Mouse (Mus musculus) ovary, adult 2 months (tissue): ENCODE results near the gene Gpr85. TPM values are rescaled to one million over a fixed set of nuclear protein-coding genes. Genes with fewer than 3 reads are reported as not detected.

Source experiments
- polyA plus RNA-seq: library from polyadenylated mRNA; depleted of rRNA; stranded (reverse); fragments of >200 nt; gene quantifications from 2 replicates; pipeline ENCODE4 v1.2.3, GENCODE M21; 2012; rRNA removed

Gpr85 gene
- polyA plus RNA-seq, result 0.33 and 0.34 TPM in 2 replicates

DNA sequence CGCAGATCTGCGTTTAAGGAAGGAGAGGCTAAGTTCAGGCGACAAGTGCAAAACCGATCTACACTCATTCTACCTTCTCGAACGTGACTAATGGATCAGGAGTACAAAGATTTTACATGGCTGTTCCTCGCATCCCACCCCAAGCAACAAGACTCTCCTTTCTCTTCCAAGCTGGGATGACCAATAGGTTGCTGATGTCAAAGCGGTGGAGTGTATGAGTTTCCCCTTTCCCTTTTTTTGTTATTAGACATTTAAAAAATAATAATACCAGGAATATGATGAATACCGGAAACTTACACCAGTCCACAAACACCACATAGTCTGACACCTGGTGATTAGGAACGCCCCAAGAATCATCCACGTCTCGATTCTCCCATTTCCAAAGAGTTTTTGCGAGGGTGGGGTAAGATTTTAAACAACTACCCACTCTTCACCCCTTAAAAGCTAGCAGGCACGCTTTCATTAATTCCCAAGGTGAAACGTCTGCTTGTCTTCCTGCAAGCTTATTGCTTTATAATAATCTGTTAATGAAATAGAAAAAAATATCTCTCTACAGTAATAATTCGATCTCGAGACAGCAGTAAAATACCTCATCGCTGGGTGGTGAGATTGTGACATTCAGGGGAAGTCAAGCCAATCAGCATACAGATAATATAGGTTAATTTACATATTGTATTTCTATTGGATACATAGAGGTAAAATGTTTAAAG is at the start of gene Gpr85:
Gpr85 (minus strand) TSS at position 598 of the 710 bp plus-strand sequence.

DNA sequence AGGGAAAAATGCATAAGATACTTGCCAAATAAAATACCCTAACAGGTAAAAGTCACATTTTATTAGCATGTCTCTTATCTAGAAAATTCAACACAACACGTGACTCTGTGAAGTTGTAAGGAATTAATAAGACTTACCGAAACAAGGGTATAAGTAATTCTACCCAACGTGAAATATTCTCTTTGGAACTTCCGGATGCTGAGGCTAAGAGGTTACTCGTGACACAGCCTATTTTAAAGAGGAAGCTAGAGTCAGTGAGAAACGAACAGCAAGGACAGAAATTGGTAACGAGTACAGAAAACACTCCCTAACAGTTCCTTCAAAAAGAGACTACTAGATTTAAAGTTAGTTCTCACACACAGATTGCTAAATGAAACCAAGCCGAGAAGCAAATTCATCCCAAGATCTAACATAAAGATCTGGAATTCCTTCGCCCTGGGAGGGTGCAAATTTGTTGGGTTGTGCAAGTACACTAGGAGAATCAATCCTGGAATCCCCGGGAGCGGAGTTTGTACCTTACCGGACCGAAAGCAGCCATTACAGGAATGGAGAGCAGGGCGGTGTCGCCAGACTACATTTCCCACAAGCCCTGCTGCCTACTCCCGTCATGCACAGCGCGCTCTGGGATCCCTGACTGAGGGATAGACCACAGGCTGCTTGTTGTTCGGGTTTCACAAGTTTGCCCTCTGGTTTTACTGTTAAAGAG is 31.3 kb upstream of the Gpr85 start, which contains the start of gene 2610001J05Rik:
2610001J05Rik (minus strand) TSS at position 600 of the 706 bp plus-strand sequence.

Other genes with a start within 250 kb of the Gpr85 start
- 5.7 and 13.2 TPM in 2 replicates for gene Tmem168, start 231.8 kb downstream of the Gpr85 start, polyA plus RNA-seq
- 1.7 and 2.1 TPM in 2 replicates for gene Bmt2, start 162.0 kb downstream of the Gpr85 start, polyA plus RNA-seq
- gene 2610001J05Rik, start 31.6 kb upstream of the Gpr85 start, polyA plus RNA-seq, result 9.3 and 13.4 TPM in 2 replicates